Mouse (Mus musculus) E14TG2a.4 (cell line): Measurements from ENCODE around the gene Slc38a10.

Source experiments
- H3K27me3 ChIP-seq: 2 replicates; pipeline ENCODE4 v1.6.1; 2014; ENCODE audit warnings: low read length, control low read depth; ENCODE audit not compliant: insufficient read depth
- H3K36me3 ChIP-seq: 2 replicates; pipeline ENCODE4 v1.6.1; 2014; ENCODE audit warnings: low read length, control low read depth; ENCODE audit not compliant: insufficient read depth
- H3K4me1 ChIP-seq: replicated peaks from 2 replicates; pipeline ENCODE4 v1.6.1; 2014; ENCODE audit warnings: low read depth, low read length, control low read depth
- H3K4me3 ChIP-seq: replicated peaks from 2 replicates; pipeline ENCODE4 v1.5.1; 2014; ENCODE audit warnings: mild to moderate bottlenecking, low read length
- H3K9me3 ChIP-seq: 2 replicates; pipeline ENCODE4 v1.6.1; 2014; ENCODE audit warnings: low read length, control low read depth
- CTCF ChIP-seq: conservative IDR thresholded peaks from 2 replicates; pipeline ENCODE4 v1.5.1; 2014; ENCODE audit warnings: low read length
- NANOG ChIP-seq: IDR thresholded peaks from 2 replicates; pipeline ENCODE4 v1.6.1; 2014; ENCODE audit warnings: borderline replicate concordance, low read length, mixed read lengths
- POU5F1 ChIP-seq: IDR thresholded peaks from 2 replicates; pipeline ENCODE4 v1.6.1; 2014; ENCODE audit warnings: low read length, borderline replicate concordance

The Slc38a10 gene

DNA sequence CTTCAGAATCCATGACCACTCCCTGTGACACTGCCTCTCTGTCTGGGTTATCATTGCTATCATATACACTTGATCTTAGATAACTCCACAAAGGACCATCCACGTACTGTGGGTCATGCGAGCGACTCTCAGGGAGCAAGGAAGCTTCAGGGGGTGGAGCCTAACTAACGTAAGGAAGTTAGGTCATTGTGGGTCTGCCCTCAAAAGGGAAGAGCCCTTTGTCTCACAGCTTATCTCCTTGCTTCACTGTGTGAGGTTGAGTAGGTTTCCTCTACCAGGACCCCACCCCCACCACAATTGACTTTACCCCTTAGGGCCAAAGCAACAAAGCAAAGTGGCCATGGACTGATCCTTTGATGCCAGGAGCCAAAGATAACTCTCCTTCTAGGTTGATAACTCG, 7.7 kb upstream of the Slc38a10 start:
- H3K9me3 ChIP-seq: peaks cover 3% of the 10 kb centered on the region; the same call in 1 of the 2 replicates
- H3K4me1 ChIP-seq: peaks cover 47% of the 10 kb centered on the region

DNA sequence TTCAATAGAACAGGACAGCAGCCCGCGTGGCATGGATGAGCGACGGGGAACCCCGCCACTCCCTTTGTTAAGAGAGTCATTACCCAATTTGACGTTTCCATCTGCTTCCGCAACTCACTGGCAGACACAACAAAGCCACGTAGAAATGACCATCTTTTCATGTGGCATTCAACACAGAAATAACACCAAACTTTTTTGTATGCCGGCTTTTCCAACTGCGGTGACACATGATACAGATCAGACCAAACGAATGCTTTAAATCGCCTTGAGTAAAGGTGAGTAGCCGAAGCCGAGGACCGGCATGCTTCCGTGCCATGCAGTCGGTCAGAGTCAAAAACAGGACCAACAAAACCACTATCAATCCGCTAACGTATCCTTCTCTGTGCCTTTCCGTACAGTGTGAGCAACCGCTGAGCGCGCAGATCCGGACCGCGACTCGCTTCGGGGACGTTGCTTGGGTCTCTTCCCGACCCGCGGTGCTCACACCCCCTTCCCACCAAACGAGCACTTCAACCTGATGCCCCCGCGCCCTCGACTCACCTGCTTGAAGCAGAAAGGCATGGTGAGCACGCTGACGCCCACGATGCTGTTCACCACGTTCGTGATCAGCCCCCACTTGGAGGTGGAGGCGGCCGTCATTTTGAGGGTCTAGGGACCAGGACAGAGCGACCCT, 570 bp downstream of the Slc38a10 start:
- Histone ChIP-seq H3K4me3 (peak overlapping the region; percentile 98), H3K9me3 (peaks cover 3% of the 10 kb centered on the region; the same call in 1 of the 2 replicates), H3K36me3 (peaks cover 21% of the 10 kb centered on the region), H3K27me3 (no peaks in the 10 kb centered on the region), H3K4me1 (peaks cover 58% of the 10 kb centered on the region)
- TF ChIP-seq NANOG (no peak), POU5F1 (no peak), CTCF (no peak)

More for the DNA sequence above, 7.7 kb upstream of the Slc38a10 start:
- Histone ChIP-seq H3K36me3 (no peaks in the 10 kb centered on the region), H3K4me3 (no peak overlapping the region), H3K27me3 (no peaks in the 10 kb centered on the region)
- TF ChIP-seq POU5F1: no peak
- no peak for TF ChIP-seq CTCF
- TF ChIP-seq NANOG: no peak

DNA sequence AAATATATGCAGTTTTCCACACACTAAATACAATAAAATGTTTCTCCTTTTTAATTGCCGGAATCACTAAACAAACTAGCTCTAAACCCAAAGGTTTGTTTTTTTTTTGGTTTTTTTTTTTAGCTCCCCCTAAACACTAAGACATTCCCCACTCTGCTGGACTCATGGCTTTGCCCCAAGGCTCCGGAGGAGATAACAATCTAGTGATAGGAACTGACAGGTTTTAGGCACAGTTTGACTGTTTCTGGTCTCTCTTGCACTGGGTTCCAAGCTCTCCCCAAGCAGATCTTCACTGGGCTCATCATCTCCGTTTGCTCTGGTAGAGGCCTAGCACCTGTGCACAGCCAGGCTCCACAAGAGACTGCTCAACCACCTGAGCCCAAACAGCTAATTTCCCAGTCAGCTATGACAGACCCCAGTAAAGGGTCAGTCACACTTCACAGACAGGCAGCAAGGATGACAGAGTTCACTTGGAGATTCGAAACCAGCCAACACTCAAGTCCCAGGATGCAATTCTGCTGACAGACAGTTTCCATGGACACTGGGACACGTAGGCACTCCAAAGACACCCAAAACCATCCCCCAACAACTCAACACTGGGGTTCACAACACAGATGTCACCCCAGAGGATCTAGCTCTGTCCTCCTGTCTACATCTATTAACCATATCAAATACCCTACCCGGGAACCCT, 1.5 kb downstream of the Slc38a10 start:
- Histone ChIP-seq H3K36me3 (peaks cover 30% of the 10 kb centered on the region), H3K27me3 (no peaks in the 10 kb centered on the region), H3K4me1 (peaks cover 67% of the 10 kb centered on the region), H3K9me3 (no peaks in the 10 kb centered on the region), H3K4me3 (peak overlapping the region; percentile 98)
- TF ChIP-seq CTCF (no peak), POU5F1 (no peak), NANOG (no peak)

DNA sequence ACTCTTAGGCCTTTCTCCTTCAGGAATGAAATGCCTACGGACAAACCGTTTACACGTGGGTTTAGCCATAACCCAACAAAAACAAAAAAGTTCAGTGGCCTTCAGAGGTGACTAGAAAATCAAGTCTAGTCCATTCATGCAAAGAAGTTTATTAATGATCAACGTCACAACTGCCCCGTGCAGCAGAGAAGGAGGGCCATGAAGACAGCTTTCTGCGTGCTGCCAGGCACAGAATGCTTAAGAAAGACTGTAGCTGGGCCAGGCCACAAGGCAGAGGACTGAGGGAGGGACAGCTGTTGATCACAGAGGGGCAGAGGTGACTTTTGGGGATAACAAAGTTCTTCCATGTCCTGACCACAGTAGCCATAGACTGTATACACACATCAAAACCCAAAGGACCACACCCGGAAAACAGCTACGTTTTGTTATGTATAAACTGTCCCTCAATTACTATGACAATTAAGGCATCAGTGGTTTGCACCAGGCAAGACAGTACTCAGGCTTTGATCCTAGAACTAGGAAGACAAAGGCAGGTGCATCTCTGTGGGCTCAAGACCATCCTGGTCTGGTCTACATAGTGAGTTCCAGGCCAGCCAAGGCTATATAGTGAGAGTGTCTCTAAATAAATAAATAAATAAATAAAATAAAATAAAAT, 2.8 kb downstream of the Slc38a10 start:
- peaks cover 79% of the 10 kb centered on the region for H3K4me1 ChIP-seq
- peaks cover 43% of the 10 kb centered on the region for H3K36me3 ChIP-seq
- no peaks in the 10 kb centered on the region for H3K9me3 ChIP-seq
- no peaks in the 10 kb centered on the region for H3K27me3 ChIP-seq
- TF ChIP-seq NANOG (no peak), CTCF (no peak), POU5F1 (no peak)
- no peak overlapping the region for H3K4me3 ChIP-seq

DNA sequence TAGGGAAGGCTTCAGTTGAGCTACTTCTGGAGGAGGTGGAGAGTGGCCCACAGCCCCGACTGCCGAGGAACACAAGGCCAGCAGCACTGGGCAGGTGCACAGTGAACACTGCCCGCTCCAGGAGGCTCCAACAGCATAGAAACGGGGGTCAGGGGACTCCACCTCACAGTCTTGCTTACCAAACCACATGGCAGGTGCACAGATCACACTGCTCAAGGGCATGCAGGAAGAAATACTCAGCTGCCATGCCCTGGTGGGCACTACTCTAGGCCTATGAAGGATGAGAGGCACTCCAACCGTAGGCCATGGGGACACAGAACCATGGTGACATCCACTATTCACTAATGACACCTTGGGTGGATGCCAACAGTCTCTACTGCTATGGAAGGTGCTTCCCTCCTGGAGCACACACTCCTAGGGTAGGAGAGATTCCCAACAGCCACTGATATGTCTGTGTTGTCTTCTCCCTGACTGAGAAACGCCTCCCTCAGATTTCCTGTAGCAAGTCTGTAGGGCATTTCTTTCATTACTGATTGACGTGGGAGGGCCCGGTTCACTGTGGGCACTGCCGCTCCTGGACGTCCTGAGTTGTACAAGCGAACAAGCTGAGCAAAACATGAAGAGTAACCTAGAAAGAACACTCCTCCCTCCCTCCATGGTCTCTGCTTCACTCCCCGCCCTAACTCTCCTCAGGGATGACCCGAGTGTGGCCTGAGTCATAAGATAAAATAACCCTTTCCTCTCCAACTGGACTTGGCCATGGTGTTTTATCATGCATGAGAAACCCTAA, 7.2 kb downstream of the Slc38a10 start:
- no peak for TF ChIP-seq NANOG
- TF ChIP-seq POU5F1: no peak
- Histone ChIP-seq H3K27me3 (no peaks in the 10 kb centered on the region), H3K9me3 (no peaks in the 10 kb centered on the region), H3K4me1 (peaks cover 91% of the 10 kb centered on the region), H3K36me3 (peaks cover 67% of the 10 kb centered on the region), H3K4me3 (no peak overlapping the region)

DNA sequence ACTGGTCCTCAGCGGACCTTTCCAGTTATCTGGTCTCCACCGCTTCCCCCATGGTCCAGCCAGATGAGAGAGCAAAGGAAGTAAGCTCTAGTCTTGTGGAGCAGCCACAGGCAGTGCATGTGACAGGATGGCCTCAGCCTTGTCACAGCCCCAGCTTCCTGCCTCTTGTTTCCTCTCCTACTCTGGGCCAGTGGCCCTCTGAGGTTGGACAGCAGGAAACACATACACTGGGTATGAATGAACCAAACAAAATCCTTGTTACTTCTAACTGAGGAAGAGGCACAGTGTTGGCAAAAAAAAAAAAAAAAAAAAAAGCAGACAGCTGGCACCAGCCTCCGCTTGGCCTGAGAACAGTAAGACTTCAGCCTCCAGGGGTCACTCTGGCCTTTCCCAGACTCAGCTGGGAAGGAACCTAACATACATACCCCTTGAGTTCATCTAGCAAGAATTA, 8.5 kb downstream of the Slc38a10 start:
- peaks cover 92% of the 10 kb centered on the region for H3K4me1 ChIP-seq
- H3K9me3 ChIP-seq: no peaks in the 10 kb centered on the region
- TF ChIP-seq POU5F1 (no peak), NANOG (no peak), CTCF (no peak)
- no peak overlapping the region for H3K4me3 ChIP-seq
- H3K36me3 ChIP-seq: peaks cover 78% of the 10 kb centered on the region
- H3K27me3 ChIP-seq: no peaks in the 10 kb centered on the region

DNA sequence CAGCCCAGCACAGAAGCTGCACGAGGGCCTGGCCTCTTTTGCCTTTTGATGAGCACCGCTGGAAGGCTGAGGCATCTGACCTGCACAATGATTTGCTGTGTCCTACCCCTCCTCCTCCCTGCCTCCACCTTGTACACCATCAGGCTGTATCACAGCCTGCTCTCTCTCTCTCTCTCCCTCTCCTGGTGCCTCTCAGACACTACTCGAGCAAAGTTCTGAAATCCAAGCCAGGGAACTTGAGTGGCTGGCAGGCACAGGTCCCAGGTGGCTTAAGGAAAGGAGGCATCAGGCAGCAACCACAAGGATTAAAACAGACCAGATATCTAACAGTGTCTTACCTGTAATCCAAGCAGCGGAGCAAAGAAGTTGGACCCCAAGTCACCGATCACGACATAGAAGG, 10.9 kb downstream of the Slc38a10 start:
- no peak overlapping the region for H3K4me3 ChIP-seq
- H3K9me3 ChIP-seq: no peaks in the 10 kb centered on the region
- no peak for TF ChIP-seq POU5F1
- no peak for TF ChIP-seq NANOG
- no peaks in the 10 kb centered on the region for H3K27me3 ChIP-seq
- H3K4me1 ChIP-seq: peaks cover 91% of the 10 kb centered on the region
- peaks cover 75% of the 10 kb centered on the region for H3K36me3 ChIP-seq

DNA sequence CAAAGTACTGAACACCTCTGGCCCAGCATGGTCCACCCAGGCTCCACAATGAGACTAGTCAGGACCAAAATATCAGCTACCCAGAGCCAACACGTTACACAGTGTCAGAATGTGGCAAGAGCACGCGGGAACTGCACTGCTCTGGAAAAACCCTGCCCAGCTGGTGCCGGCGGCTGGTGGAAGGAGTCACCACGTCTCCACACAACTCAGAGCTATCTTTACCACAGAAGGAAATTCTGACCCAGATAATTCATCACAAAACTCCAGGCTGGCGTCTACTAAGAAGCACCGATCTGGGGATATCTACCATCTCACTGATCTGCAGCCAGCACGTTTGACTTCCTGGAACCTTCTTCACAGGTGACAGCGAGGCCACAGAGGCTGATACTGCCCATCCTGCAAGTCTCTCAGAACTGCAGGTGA, 11.8 kb downstream of the Slc38a10 start:
- peaks cover 75% of the 10 kb centered on the region for H3K36me3 ChIP-seq
- TF ChIP-seq CTCF (no peak), POU5F1 (no peak), NANOG (no peak)
- H3K9me3 ChIP-seq: no peaks in the 10 kb centered on the region
- peaks cover 91% of the 10 kb centered on the region for H3K4me1 ChIP-seq
- H3K27me3 ChIP-seq: no peaks in the 10 kb centered on the region
- no peak overlapping the region for H3K4me3 ChIP-seq
